Mouse (Mus musculus): Measurements from ENCODE around the gene Sema4c.

The Sema4c gene

DNA sequence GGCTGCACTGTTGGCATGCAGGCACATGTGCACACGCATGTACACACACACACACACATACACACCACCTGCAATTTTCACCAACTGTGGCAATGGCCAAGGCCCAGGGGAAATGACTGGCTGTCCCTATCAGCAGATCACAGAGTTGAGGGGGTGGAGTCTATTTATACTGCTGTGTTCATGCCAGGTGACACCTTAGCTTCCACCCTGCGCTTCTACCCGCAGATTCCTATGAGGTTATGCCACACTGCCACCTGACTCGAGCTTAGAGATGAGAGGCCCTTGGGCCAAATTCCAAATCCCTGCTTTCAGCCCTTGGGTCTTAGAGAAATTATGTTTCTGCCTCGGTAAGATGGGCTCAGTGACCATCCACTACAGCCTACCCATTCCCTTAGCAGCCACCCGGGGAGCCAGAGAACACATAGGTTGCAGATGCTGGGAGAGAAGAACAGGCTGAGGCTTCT is 23.5 kb downstream of the Sema4c start:
- DNase-seq: peak; percentile 43 to 64

DNA sequence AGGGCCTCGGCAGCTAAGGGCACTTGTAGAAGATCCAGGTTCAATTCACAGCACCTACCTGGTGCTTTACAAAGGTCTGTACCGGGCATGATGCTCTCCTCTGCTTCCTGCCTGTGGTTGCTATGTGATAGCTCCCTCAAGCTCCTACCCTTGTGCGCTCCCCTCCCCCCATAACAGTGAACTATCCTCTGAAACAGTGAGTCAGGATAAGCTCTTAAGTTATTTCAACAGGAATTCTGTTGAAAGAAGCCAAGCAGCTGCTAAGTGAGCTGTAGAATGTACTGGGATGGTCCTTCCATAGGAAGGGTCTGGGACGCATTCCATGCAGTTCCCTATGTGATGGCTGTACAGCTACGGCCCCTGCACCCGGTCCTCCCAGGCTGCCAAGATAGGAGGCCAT is 24.6 kb downstream of the Sema4c start:
- no peak for DNase-seq

DNA sequence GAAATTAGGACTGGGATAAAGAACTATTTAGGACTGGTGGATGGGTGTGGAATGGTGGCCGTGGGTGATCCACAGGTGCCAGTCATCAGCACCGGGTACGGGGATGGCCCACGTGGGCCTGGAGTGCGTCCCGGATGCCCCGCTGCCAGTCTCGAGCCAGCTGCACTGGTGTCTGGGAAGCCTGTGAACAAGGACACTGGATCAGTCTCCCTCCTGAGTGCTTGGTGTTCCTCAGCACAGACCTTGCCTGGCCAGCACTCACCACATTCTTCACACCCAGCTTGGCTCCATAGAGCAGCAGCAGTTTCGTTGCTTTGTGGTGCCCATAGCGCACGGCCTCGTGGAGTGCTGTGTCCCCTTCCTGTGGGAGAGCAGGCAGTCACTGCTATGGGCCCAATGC is 26.7 kb downstream of the Sema4c start:
- no peak for DNase-seq

DNA sequence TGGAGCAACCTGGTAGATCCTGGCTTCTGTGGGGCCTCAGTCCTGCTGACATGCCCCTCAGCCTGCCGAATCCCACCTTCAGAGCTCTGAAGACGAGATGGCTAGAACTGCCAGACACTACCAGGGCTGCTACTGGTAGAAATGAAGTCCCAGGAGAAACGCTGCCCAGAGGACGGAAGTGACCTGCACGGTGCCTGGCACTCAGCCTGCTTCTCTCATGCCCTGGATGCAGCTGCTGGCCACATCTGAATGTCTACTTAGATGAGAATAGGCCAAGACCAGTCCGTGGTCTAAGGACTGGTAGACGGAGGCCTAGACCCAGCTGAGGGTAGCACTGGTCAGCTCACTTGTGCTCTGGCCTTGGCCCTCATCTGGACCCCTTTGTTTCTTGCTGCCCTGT is 27.2 kb downstream of the Sema4c start:
- no peak for DNase-seq

DNA sequence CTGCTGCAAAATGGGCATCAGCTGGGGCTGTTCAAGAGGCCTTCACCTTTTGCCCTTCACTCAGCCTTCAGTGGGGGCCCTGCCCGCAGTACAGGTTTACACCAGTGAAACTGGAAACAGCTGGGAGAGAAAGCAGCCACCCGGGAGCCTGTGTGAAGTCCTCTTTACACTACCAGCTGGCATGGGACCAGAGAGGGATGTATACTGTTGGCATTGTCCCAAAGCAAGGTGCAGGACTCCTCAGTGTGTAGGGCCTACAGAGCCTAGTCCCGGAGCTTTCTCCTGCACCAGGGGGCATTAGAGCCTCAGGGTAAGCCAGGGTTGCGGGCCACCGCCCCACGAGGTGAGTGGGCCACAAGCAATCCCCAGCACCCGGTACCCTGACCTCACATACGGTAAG is 27.7 kb downstream of the Sema4c start:
- no peak for DNase-seq

DNA sequence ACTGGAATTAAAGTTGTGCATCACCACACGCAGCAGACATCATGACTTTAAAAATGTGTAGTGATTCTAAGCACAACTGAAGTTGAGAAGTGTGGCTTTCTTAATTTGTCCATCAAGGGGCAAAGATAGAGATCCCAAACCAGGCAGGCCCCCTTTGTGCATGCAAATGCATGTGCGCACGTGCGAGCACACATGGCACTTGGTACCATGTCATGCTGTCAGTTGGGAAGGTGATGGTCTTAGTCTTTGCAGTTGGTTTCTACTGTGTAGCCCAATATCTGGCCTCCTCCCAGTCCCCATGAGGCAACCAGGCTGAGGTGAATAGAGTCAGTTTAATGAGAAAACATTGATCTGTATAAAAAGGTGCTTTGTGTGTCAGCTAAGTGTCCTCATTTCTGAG is 28.3 kb downstream of the Sema4c start:
- DNase-seq: no peak

DNA sequence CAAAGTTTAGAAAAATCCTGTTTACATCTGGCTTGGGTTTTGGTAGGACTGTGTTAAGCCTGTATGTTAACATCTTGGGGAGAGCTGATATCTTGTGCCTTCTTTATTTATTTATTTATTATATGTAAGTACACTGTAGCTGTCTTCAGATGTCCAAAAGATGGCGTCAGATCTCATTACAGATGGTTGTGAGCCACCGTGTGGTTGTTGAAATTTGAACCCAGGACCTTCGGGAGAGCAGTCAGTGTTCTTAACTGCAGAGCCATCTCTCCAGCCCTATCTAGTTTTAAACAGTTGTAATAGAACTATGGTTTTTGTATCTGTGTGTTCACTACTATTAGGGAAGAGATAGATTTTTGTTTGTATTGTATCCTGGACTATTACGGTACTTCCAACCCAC is 28.9 kb downstream of the Sema4c start:
- no peak for DNase-seq

DNA sequence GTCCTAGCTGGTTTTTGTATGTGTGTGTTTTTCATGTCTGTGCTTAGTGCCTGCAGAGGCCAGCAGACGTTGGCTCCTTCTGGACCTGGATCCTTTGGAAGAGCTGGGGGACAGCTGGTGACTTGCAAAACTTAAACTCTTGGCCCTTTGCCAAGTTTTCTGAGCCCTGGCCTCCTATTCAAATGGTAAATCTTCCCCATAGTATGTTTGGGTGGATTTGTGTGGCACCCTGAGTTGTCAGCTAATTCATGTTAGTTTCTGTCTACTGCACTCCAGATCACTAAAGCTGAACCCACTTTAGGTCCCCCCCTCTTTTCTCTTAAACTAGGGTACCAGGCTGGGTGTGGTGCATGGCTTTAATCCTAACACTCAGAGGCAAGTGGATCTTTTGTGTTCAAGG is 29.8 kb downstream of the Sema4c start:
- DNase-seq: no peak

DNA sequence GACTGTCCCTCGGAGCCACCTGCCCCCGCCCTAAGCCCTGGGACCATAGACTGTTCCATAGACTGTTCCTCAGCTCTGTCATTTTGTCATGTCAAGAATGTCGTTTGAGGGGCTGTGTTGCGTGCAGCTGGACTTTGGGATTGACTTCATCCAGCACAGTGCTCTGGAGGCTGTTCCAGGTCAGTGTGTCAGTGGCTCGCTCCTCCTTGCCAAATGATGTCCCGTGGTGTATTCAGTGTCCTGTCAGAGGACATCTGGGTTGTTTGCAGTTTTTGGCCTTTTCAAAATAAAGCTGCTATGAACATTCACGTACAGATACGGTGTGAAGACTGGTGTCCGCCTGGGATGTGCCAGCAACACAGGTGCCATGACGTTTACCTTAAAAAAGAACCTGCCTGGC is 31.2 kb downstream of the Sema4c start:
- no peak for DNase-seq

DNA sequence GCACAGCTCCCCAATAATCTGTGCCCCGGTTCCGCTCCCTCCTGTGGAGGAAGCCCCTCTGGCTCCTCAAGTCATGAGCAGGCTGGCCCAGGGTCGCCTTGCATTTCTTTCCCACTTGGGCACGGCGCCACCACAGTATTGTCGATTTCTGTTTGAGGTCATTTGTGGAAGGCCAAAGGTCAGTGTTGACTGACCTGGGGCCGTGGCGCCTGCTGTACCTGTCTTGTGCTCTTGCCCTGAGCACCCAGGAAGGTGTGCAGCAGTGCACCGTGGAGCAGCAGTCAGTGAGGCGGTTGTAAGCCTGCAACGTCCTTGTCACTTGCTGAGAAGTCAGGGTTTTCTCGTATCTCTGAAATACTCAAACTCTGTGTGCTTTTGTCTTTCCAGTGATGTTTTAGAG is 32.4 kb downstream of the Sema4c start:
- no peak for DNase-seq

DNA sequence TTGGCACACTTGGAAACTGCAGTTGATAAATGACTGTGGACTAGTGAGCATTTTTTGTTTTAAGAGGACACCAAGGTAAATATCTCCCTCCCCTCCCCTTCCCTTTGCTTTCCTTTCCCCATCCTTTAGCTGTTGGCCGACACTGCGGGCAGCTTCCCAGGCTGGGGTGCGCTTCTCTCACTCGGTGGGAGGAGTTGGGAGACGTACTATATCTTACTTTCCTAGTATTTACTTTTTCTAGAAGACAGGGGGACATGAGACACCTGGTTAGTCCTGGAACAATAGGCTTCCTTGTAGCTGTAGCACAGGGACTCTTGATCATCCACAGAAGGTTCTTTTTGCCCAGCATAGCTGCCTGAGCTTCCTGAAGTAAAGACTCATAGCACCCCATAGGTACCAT is 34.1 kb downstream of the Sema4c start:
- no peak for DNase-seq

DNA sequence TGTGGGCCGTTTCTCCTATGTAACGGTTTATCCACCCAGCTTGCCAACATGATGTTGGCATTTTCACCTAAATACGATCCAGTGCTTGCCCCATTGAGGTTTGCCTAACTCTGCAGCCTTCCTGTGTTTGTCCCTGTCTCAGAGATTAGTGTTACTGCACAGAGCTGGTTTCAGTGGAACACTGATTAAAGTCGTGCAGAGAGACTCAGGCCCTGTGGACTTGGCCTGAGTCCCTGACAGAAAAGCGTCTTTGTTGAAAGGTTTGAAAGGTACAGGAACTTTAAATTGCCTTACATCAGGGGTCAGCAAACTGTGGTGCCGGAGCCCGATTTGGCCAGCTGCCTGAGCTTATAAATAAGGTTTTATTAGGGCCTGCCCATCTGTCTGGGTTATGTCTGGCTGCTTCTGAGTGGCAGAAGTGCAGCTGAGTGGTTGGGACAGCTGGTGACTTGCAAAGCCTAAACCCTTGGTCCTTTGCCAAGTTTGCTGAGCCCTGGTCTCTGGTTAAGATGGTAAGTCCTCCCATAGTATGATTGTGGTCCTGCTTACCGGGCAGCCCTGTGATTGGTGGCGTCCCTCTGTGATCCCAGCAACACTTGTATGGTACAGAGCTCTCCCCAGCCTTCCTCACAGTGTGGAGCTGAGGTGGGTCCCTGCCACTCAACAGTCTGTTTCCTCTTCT is 34.7 kb downstream of the Sema4c start:
- DNase-seq: no peak

DNA sequence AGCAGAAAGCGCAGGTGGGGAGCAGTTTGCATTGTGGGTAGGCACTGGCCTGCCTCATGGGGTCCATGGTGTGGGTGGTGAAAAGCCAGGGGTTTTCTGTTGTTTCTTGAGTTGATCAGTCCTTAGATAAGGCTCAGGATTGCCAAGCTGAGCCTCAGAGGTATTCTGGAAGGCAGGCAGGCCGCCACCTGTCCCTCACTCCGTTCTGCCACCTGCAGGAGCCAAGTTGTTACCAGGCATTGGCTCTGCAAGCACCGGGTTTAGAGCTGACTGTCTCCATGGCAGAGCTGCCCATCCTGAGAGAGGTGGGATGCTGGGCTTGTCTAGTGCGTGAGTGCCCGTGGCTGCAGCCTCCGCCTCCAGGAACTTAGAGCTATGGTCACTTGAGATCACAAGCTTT is 35.9 kb downstream of the Sema4c start:
- no peak for DNase-seq

DNA sequence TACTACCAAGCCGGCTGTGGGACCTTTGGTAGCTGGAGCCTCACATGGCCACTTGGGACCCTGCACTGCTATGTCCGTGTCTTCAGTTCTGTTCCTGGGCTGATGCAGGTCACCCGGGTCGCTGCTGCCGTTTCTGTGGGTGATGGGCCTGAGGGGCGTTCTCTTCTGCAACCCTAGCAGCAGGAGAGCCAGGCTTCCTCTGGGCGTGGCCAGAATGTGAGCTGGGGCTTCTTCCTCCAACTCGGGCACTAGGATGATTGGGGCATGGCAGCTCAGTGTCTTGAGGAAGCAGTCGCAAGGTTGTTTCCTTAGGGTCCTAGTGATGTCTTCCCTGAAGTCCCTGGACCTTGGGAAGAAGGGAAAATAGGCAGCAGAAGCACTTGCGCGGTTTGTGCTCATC is 38.5 kb downstream of the Sema4c start:
- no peak for DNase-seq

DNA sequence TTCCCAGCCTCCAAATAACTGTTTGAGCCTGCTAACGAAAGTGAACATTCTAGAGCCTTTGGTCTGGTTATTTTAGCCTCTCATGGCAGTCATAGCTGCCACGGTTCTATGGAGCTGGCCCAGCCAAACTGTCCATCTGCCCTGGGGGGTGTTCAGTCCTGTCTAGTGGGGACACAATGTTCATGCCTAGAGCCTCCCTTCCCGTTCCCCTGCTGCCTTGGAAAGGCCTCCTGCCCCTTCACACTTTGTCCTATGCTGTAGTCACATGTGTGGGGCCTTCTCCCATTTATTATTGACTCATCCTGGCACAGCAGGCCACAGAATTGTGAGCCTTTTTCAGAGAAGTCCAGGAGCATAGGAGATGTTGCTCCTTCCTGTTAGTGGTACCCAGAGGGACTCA is 39.9 kb downstream of the Sema4c start:
- DNase-seq: no peak

DNA sequence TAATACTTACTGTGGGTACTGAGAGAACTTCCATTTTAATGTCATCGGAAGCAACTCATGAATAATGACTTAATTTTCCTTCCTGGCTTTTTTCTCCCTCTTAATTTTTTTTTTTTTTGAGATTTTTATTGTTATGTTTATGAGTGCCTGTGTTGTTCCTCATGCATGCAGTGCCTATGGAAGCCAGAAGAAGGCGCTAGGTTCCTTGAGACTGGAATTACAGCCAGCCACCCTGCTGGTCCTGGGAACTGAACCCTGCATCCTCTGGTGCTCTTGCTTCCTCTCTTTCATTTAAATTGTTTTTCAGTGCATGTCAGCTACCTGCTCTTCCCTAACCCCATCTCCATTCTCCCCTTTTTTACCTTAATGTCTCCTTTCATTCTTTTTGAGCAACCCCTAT is 44.4 kb downstream of the Sema4c start:
- no peak for DNase-seq

DNA sequence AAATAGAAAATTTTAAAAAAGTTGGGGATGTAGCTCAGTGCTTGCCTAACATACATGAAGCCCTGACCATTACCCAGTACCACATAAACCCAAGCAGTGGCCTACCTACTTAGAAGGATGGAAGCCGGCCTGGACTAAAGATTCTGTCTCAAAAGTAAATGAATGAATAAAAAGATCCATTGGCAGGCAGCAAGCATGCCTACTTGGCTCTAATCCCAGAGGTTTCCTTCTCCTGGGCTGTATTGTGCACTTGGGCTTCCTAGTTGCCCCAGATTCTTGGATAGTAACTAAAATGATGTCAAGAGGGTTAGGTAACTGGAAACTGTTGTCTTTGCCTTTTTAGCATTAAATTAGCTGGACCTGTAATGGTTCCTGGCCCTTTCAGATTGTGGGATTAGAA is 44.8 kb downstream of the Sema4c start:
- no peak for DNase-seq

DNA sequence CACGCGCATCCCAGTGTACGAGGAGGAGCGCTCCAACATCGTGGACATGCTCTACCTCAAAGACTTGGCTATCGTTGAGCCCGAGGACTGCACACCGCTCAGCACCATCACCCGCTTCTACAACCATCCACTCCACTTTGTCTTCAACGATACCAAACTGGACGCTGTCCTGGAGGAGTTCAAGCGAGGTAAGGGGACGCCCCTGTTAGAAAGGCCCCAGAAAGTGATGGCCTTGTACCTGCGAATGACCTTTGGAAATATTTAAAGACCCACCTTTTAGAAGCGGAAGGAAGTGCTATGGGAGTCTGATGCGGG is 45.2 kb downstream of the Sema4c start:
- no peak for DNase-seq

DNA sequence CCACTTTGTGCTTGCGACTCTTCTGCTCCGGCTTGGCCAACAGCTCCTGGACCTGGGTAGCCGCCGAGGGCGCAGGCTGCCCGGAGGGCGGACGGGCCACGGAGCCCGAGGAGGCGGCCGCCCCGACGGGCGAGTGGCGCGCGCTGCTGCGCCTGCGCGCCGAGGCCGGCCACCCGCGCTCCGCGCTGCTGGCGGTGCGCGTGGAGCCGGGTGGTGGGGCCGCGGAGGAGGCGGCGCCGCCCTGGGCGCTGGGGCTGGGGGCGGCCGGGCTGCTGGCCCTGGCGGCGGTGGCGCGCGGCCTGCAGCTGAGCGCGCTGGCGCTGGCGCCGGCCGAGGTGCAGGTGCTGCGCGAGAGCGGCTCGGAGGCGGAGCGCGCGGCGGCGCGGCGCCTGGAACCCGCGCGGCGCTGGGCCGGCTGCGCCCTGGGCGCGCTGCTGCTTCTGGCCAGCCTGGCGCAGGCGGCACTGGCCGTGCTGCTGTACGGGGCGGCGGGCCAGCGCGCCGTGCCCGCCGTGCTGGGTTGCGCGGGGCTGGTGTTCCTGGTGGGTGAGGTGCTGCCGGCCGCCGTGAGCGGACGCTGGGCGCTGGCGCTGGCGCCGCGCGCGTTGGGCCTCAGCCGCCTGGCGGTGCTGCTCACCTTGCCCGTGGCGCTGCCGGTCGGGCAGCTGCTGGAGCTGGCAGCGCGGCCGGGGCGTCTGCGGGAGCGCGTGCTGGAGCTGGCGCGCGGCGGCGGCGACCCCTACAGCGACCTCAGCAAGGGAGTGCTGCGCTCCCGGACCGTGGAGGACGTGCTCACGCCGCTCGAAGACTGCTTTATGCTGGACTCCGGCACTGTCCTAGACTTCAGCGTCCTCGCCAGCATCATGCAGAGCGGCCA is 45.8 kb downstream of the Sema4c start:
- DNase-seq: peak in 1 of 2 experiments; percentile 29

DNA sequence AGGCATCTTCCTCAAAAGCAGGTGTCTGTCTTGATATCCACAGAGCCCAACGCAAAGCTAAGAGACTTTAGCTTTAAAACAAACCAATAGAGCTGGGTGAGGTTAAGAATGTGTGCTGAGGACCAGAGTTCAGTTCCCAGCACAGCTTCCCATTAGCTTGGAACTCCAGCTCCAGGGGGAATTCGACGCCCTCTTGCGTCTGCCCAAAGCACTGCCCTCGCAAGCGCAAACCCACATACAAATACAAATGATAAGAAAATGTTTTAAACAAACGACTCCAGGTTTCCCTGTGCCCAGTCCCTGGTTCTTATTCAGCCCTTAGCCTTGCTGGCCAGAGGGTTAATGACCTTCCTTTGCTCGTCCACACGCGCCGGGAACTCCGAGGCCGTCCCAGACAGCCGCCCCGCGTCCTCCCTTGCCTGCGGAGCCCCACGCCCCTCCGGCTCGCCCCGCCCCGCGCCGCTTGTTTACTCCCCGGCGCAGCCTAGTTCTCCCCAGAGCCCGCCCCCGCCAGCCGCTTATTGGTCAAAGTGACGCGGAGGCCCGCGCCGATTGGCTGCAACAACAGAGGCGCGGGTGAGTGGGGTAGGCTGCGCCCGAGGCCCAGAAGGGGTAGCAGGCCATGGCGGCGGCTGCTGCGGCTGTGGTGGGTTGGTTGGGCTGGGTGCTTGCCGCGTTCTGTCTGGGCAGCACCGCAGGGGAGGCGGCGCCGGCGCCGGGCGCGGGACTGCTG is 46.7 kb downstream of the Sema4c start, which contains the start of gene Cnnm3:
Gene Cnnm3, plus strand, starts transcription at position 579 of the 733 bp plus-strand sequence.
- peak; percentile 99 for DNase-seq

DNA sequence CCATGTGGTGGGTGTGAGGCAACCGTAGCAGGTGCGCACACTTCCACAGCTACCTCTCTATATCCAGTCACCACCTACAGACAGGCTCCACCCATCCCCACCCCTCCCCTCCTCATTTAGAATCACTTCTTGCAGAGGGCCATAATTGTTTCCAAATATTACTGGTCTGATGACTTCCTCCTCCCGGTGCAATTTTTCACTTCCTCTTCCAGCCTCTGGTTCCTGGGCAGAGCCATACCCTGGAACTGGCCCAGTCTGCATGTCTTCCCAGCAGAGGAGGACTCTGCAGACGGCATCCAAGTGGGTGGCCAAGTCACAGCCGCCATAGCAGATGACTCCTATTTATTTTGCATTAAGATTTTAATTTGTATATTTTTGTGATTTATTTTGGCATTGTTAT is 49.9 kb downstream of the Sema4c start:
- DNase-seq: no peak

DNA sequence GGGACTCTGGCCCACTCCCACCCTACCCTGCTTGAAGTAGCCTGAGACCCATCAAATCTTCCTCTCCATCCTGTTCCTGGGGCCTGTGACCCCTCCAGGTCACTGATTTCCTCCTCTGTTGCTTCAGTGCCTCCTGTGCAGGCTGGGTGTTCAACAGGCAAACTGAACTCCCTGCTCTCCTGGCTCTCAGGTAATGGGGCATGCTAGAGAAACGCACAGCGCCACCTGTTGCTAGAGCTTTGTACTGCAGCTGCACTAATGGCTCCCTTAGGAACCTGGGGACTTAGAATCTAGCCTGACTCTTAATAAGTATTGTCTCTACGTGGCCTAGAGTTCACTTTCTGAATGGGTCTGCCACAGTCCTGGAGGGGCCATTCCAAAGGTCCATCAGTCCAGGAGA is 56.9 kb downstream of the Sema4c start:
- DNase-seq: peak; percentile 69 to 73
